Mouse (Mus musculus) thymus, adult 18-20 months (tissue): ENCODE measurements at regions not wholly inside any gene's neighbourhood (a gene's known extent, or its start where the extent isn't known, plus 50 kb on each side); places are given as distances from the start of the nearest gene placed in this dataset.

Experiments used
- DNase-seq, 2 experiments: peaks; one replicate each; pipeline ENCODE4 v3.0.0; 2022; ENCODE audit warnings: mixed read lengths in 2 of 2

- no peak for DNase-seq
Measured at GRCm38 (mm10) chr5:111506821-111507220, 89.7 kb downstream of the Mn1 start.

- DNase-seq: no peak
Measured at GRCm38 (mm10) chr5:111507332-111507731, 90.2 kb downstream of the Mn1 start.

- peak; percentile 94 to 96 for DNase-seq
Measured at GRCm38 (mm10) chr5:111509014-111509561, 91.9 kb downstream of the Mn1 start.

- peak in 1 of 2 experiments; percentile 65 for DNase-seq
Measured at GRCm38 (mm10) chr5:111509575-111510057, 92.5 kb downstream of the Mn1 start.

- DNase-seq: peak; percentile 61 to 74
Measured at GRCm38 (mm10) chr5:111510183-111510878, 93.2 kb downstream of the Mn1 start.

- DNase-seq: no peak
Measured at GRCm38 (mm10) chr5:111510879-111511231, 93.7 kb downstream of the Mn1 start.

GRCm38 (mm10) chr5:111511982-111512381 lies 94.8 kb downstream of the Mn1 start:
- no peak for DNase-seq

GRCm38 (mm10) chr5:111513976-111514375 lies 96.8 kb downstream of the Mn1 start:
- DNase-seq: no peak

GRCm38 (mm10) chr5:111519059-111519458 lies 101.9 kb downstream of the Mn1 start:
- no peak for DNase-seq

- no peak for DNase-seq
Measured at GRCm38 (mm10) chr5:111519500-111520041, 102.4 kb downstream of the Mn1 start.

- DNase-seq: no peak
Measured at GRCm38 (mm10) chr5:111521866-111522265, 104.7 kb downstream of the Mn1 start.

- no peak for DNase-seq
Measured at GRCm38 (mm10) chr5:111522586-111522985, 105.4 kb downstream of the Mn1 start.

- no peak for DNase-seq
Measured at GRCm38 (mm10) chr5:111527741-111528140, 110.6 kb downstream of the Mn1 start.

- DNase-seq: no peak
Measured at GRCm38 (mm10) chr5:111529096-111529495, 111.9 kb downstream of the Mn1 start.

GRCm38 (mm10) chr5:111530628-111531524 lies 113.7 kb downstream of the Mn1 start:
- no peak for DNase-seq

GRCm38 (mm10) chr5:111532446-111533035 lies 115.4 kb downstream of the Mn1 start:
- no peak for DNase-seq

GRCm38 (mm10) chr5:111535978-111536377 lies 118.8 kb downstream of the Mn1 start:
- no peak for DNase-seq

GRCm38 (mm10) chr5:111538560-111539450 lies 121.6 kb downstream of the Mn1 start:
- DNase-seq: no peak

- DNase-seq: no peak
Measured at GRCm38 (mm10) chr5:111540486-111540885, 123.3 kb downstream of the Mn1 start.

- no peak for DNase-seq
Measured at GRCm38 (mm10) chr5:111542077-111542476, 124.9 kb downstream of the Mn1 start.

- no peak for DNase-seq
Measured at GRCm38 (mm10) chr5:111543721-111544495, 126.7 kb downstream of the Mn1 start.
